Mouse (Mus musculus) liver, postnatal 0 days (tissue): ENCODE measurements around the gene Golgb1.

ENCODE experiments used
- CTCF ChIP-seq: sonication (generic); IDR thresholded peaks from 2 replicates; pipeline ENCODE4 v1.5.1; 2016; ENCODE audit warnings: antibody characterized with exemption, low read depth
- EP300 ChIP-seq: IDR thresholded peaks from 2 replicates; pipeline ENCODE4 v1.6.1; 2016; ENCODE audit warnings: antibody characterized with exemption, low read depth, mild to moderate bottlenecking

- TF ChIP-seq CTCF: peak; percentile 28
- TF ChIP-seq EP300: no peak
These were observed 71.7 kb downstream of the Golgb1 start for GRCm38 (mm10) chr16:36946459-36947159.
